Mouse (Mus musculus) inflammation-experienced regulatory T-cells, adult 16 weeks (primary cell): Measurements from ENCODE around the gene Tsga8. TPM values are rescaled to one million over a fixed set of nuclear protein-coding genes. Genes with fewer than 3 reads are reported as not detected.

Experiments
- polyA plus RNA-seq: library from polyadenylated mRNA; unstranded; fragments of 100-300 nt; shearing (Covaris generic); gene quantifications from one replicate; pipeline ENCODE4 v1.2.1, GENCODE M21; 2017

The Tsga8 gene
- polyA plus RNA-seq: not detected

GRCm38 (mm10) chrX:83487598-83487997, at the start of gene Tsga8:
Gene Tsga8, minus strand, starts transcription at chrX:83487924.

